Mouse (Mus musculus): Measurements from ENCODE around the gene Capns1. TPM values are rescaled to one million over a fixed set of nuclear protein-coding genes. Genes with fewer than 3 reads are reported as not detected.

Capns1 gene
- polyA plus RNA-seq, 1 experiment from 2014 or later, result 64.1 TPM

DNA sequence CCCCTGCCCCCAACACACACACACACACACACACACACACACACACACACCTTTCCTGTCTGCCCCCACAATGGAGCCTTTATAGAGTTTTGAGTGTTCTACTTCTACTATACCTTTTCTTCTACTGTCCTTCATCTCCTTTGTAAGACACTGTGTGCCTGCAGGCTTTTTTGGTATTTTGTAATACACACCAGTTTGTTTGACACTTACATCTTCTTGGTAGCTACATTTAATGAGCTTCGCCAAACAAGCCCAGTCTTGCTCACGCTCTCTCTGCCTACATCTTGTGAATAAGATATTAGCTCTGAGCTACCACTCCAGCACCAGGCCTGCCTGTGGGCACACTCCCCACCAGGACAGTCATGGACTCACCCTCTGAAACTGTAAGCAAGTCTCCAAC, 33.9 kb downstream of the Capns1 start:
- ATAC-seq, result no peak
- 98% methylated on average over 2 of the region's 2 CpGs for WGBS

DNA sequence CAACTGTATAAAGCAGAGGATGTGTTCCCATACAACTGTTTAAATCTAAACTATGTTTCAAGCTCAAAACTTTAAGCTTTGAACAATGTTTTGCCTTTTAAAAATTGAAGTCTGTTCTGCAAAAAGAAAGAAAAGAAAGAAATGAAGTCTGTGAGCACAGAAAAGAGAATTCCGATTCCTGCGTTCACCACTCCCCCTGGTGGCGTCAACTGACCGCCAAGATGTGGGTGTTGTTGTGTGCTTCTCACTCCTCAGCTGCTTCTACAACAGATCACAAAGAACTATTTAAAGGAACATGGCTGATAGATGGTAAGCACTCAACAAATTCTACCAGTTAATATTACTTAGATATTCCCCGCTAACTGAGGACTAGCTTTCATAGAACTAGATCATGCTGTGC, 35.5 kb downstream of the Capns1 start:
- 97% methylated on average over 5 of the region's 5 CpGs for WGBS
- Histone ChIP-seq H3K4me1 (replicated peaks) (peaks cover 3% of the 10 kb centered on the region), H3K9ac (replicated peaks) (no peak overlapping the region), H3K27me3 (no peaks in the 10 kb centered on the region), H3K36me3 (peaks cover 90% of the 10 kb centered on the region), H3K9me3 (peaks cover 78% of the 10 kb centered on the region), H3K27ac (no peak overlapping the region), H3K4me2 (replicated peaks) (no peak overlapping the region), H3K4me3 (replicated peaks) (no peak overlapping the region)
- ATAC-seq, result no peak

More for the DNA sequence above, 33.9 kb downstream of the Capns1 start:
- H3K27me3 ChIP-seq, result no peaks in the 10 kb centered on the region
- H3K9me3 ChIP-seq, result peaks cover 64% of the 10 kb centered on the region
- peaks cover 8% of the 10 kb centered on the region for H3K4me1 ChIP-seq (replicated peaks)
- no peak overlapping the region for H3K9ac ChIP-seq (replicated peaks)
- no peak overlapping the region for H3K4me2 ChIP-seq (replicated peaks)
- H3K36me3 ChIP-seq, result peaks cover 74% of the 10 kb centered on the region
- H3K27ac ChIP-seq, result no peak overlapping the region
- H3K4me3 ChIP-seq (replicated peaks), result no peak overlapping the region

DNA sequence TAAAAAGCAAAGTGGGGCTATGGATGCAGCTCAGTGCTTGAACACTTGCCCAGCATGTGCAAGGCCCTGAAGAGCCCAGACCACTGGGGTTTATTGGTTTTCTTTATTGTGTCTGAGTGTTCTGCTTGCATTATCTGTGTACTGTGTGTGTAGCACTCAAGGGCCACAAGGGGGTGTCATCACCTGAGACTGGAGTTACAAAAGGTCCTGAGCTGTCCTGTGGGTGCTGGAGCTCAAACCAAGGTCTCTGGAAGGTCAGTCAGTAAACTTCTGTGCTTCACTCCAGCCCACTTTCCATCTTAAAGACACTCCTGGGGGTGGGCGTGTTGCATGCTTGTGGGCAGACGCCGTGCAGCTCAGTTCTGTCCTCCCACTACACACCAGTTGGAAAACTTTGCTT, 43.1 kb downstream of the Capns1 start:
- no peaks in the 10 kb centered on the region for H3K4me1 ChIP-seq (replicated peaks)
- no peak overlapping the region for H3K9ac ChIP-seq (replicated peaks)
- H3K4me2 ChIP-seq (replicated peaks), result no peak overlapping the region
- H3K9me3 ChIP-seq, result peaks cover 79% of the 10 kb centered on the region
- no peak for ATAC-seq
- peaks cover 75% of the 10 kb centered on the region for H3K36me3 ChIP-seq
- WGBS, result 98% methylated on average over 3 of the region's 3 CpGs
- no peak overlapping the region for H3K4me3 ChIP-seq (replicated peaks)
- H3K27ac ChIP-seq, result no peak overlapping the region
- no peaks in the 10 kb centered on the region for H3K27me3 ChIP-seq

DNA sequence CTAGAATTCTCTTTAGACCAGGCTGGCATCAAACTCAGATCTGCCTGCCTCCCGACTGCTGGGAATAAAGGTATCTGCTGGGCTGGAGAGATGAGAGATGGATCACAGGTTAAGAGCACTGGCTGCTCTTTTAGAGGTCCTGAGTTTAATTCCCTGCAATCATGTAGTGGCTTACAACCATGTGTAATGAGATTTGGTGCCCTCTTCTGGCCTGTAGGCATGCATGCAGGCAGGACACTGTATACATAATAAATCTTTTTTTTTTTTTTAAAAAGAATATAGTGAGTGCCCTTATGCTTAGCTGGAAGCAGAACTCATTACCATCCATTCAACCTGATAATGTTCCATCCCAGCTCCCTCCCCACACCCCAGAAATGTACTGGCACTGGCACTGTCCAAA, 44.6 kb downstream of the Capns1 start:
- Histone ChIP-seq H3K27me3 (no peaks in the 10 kb centered on the region), H3K9me3 (peaks cover 81% of the 10 kb centered on the region), H3K27ac (no peak overlapping the region), H3K36me3 (peaks cover 73% of the 10 kb centered on the region), H3K9ac (replicated peaks) (no peak overlapping the region), H3K4me1 (replicated peaks) (no peaks in the 10 kb centered on the region), H3K4me3 (replicated peaks) (no peak overlapping the region), H3K4me2 (replicated peaks) (no peak overlapping the region)
- 100% methylated on average over 1 of the region's 1 CpGs for WGBS
- ATAC-seq, result no peak

DNA sequence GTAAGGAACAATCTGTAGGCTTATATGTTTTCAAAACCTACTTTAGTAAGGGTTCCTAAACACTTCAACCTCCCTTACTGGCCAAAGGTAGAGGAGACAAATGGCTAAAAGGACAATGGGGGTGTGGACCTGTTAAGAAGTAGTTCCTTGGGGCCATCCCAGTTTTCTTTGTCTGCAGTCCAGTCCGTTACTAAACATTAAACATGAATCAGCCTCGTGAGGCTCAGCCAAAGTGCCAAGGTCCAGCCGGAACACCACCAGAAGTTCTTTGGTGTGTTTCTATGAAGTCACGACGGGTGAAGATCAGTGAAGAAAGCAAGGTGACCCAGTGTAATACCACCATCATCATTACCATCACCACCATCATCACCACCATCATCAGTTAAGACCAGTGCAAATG, 51.6 kb downstream of the Capns1 start:
- no peak for ATAC-seq
- H3K9ac ChIP-seq (replicated peaks), result no peak overlapping the region
- no peak overlapping the region for H3K4me3 ChIP-seq (replicated peaks)
- H3K27me3 ChIP-seq, result no peaks in the 10 kb centered on the region
- H3K27ac ChIP-seq, result no peak overlapping the region
- H3K9me3 ChIP-seq, result peaks cover 42% of the 10 kb centered on the region
- peaks cover 44% of the 10 kb centered on the region for H3K36me3 ChIP-seq
- H3K4me2 ChIP-seq (replicated peaks), result no peak overlapping the region
- 93% methylated on average over 5 of the region's 5 CpGs for WGBS
- peaks cover 6% of the 10 kb centered on the region; the same call in 1 of the 2 replicates for H3K4me1 ChIP-seq (replicated peaks)

DNA sequence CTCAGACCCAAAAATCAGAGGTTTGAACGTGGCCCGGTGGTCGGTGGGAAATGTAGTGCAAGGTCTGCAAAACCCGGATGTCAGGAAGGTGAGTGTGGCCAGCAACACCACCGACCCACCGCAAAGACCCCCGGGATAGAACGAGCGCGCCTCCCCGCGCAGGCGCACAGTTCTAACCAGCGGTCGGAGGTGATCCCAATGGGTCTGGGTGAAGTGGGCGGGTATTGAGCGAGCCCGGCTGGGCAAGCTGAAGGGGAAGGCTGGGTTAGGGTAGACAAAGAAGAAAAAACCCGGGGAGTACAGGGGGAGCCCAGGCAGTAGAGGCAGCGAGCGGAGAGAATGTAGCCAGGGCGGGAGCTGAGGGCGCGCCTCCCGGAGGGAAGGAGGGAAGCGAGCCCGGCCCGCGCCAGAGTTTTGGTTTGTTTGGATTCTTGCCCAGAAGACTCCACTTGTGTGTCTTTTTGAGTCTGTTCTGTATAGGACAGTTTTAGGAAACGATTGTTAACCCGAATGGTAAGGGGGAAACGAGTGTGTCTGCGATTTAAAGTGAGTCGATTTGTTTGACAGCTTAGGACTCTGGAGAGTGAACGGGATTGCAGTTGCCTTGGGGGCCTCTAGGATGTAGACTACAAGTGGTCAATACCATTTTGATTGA, 54.9 kb downstream of the Capns1 start:
- peaks cover 6% of the 10 kb centered on the region; the same call in 1 of the 2 replicates for H3K4me1 ChIP-seq (replicated peaks)
- ATAC-seq, result peak; percentile 98
- 2% methylated on average over 35 of the region's 35 CpGs for WGBS
- H3K36me3 ChIP-seq, result peaks cover 40% of the 10 kb centered on the region
- H3K9ac ChIP-seq (replicated peaks), result peak overlapping the region; percentile 70
- no peaks in the 10 kb centered on the region for H3K27me3 ChIP-seq
- peak overlapping the region; percentile 57 for H3K4me3 ChIP-seq (replicated peaks)
- H3K27ac ChIP-seq, result peak overlapping the region; percentile 82
- peaks cover 14% of the 10 kb centered on the region for H3K9me3 ChIP-seq
- H3K4me2 ChIP-seq (replicated peaks), result peak overlapping the region; percentile 65

DNA sequence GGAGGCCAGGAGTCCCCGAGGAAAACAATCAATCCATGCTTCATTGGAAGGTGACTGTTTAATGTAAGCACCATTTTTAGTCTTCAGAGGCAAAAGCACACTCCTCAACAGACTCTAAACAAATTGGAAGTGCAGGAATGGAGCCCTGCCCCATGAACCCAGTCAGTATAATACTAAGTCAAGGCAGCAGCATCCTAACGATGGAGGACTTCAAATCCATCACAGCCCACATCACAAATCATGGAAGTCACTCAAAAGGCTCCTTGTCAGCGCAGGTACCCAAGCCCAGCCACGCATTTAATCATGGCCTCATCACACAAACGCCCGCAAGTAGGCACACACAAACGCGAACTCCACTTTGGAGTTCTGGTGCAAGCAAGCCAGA, 55.4 kb downstream of the Capns1 start:
- ATAC-seq, result no peak
- peaks cover 42% of the 10 kb centered on the region for H3K36me3 ChIP-seq

More for the DNA sequence above, 55.4 kb downstream of the Capns1 start:
- Histone ChIP-seq H3K9me3 (peaks cover 9% of the 10 kb centered on the region), H3K4me2 (replicated peaks) (peak overlapping the region; percentile 65), H3K27me3 (no peaks in the 10 kb centered on the region), H3K4me3 (replicated peaks) (peak overlapping the region; percentile 57), H3K9ac (replicated peaks) (peak overlapping the region; percentile 70), H3K27ac (peak overlapping the region; percentile 82), H3K4me1 (replicated peaks) (peaks cover 6% of the 10 kb centered on the region; the same call in 1 of the 2 replicates)
- 15% methylated on average over 8 of the region's 8 CpGs for WGBS

Other genes with a start within 250 kb of the Capns1 start
- gene Zfp74, start 244.7 kb downstream of the Capns1 start, polyA plus RNA-seq (2015; fragmentation: Nextera tagmentation; extraction: Ambion mirVana), result 19.9 and 20.5 TPM in 2 replicates
- gene Zfp568, start 214.9 kb downstream of the Capns1 start, polyA plus RNA-seq (2015; fragmentation: Nextera tagmentation; extraction: Ambion mirVana), result 6.8 and 7.7 TPM in 2 replicates
- 10.4 and 12.5 TPM in 2 replicates for gene Zfp14, start 147.4 kb downstream of the Capns1 start, polyA plus RNA-seq (2015; fragmentation: Nextera tagmentation; extraction: Ambion mirVana)
- gene Zfp82, start 125.9 kb downstream of the Capns1 start, polyA plus RNA-seq (2015; fragmentation: Nextera tagmentation; extraction: Ambion mirVana), result 11.7 and 13.8 TPM in 2 replicates
- gene Gm26920, start 108.4 kb downstream of the Capns1 start, polyA plus RNA-seq (2015; fragmentation: Nextera tagmentation; extraction: Ambion mirVana), result 1.1 and 4.4 TPM in 2 replicates
- gene Zfp566, start 108.3 kb downstream of the Capns1 start, polyA plus RNA-seq (2015; fragmentation: Nextera tagmentation; extraction: Ambion mirVana), result 19.3 and 20.4 TPM in 2 replicates
- 112 and 115 TPM in 2 replicates for gene Zfp260, start 104.0 kb downstream of the Capns1 start, polyA plus RNA-seq (2015; fragmentation: Nextera tagmentation; extraction: Ambion mirVana)
- gene Zfp382, start 76.9 kb downstream of the Capns1 start, polyA plus RNA-seq (2015; fragmentation: Nextera tagmentation; extraction: Ambion mirVana), result 16.1 and 19.4 TPM in 2 replicates
- 18.9 and 22.8 TPM in 2 replicates for gene Zfp146, start 29.1 kb downstream of the Capns1 start, polyA plus RNA-seq (2015; fragmentation: Nextera tagmentation; extraction: Ambion mirVana)
- gene Cox7a1, start 14.7 kb downstream of the Capns1 start, polyA plus RNA-seq (2015; fragmentation: Nextera tagmentation; extraction: Ambion mirVana), result 3.0 and 4.4 TPM in 2 replicates
- 181 and 186 TPM in 2 replicates for gene Polr2i, start 33.1 kb upstream of the Capns1 start, polyA plus RNA-seq (2015; fragmentation: Nextera tagmentation; extraction: Ambion mirVana)
- 359 and 362 TPM in 2 replicates for gene Tbcb, start 33.5 kb upstream of the Capns1 start, polyA plus RNA-seq (2015; fragmentation: Nextera tagmentation; extraction: Ambion mirVana)
- gene Ovol3, start 36.9 kb upstream of the Capns1 start, polyA plus RNA-seq (2015; fragmentation: Nextera tagmentation; extraction: Ambion mirVana), result not detected in 2 replicates
- gene Thap8, start 81.3 kb upstream of the Capns1 start, polyA plus RNA-seq (2015; fragmentation: Nextera tagmentation; extraction: Ambion mirVana), result 0.68 and 0.79 TPM in 2 replicates
- gene Wdr62, start 81.6 kb upstream of the Capns1 start, polyA plus RNA-seq (2015; fragmentation: Nextera tagmentation; extraction: Ambion mirVana), result 5.9 and 6.4 TPM in 2 replicates
- gene Clip3, start 92.9 kb upstream of the Capns1 start, polyA plus RNA-seq (2015; fragmentation: Nextera tagmentation; extraction: Ambion mirVana), result 92.0 and 99.2 TPM in 2 replicates
- 128 and 132 TPM in 2 replicates for gene Alkbh6, start 109.9 kb upstream of the Capns1 start, polyA plus RNA-seq (2015; fragmentation: Nextera tagmentation; extraction: Ambion mirVana)
- 10.8 and 11.7 TPM in 2 replicates for gene Syne4, start 116.0 kb upstream of the Capns1 start, polyA plus RNA-seq (2015; fragmentation: Nextera tagmentation; extraction: Ambion mirVana)
- gene E130208F15Rik, start 122.9 kb upstream of the Capns1 start, polyA plus RNA-seq (2015; fragmentation: Nextera tagmentation; extraction: Ambion mirVana), result not detected in 2 replicates
- 21.2 and 23.6 TPM in 2 replicates for gene Sdhaf1, start 125.1 kb upstream of the Capns1 start, polyA plus RNA-seq (2015; fragmentation: Nextera tagmentation; extraction: Ambion mirVana)
- gene Lrfn3, start 164.0 kb upstream of the Capns1 start, polyA plus RNA-seq (2015; fragmentation: Nextera tagmentation; extraction: Ambion mirVana), result 11.4 and 13.0 TPM in 2 replicates
- 21.0 and 23.8 TPM in 2 replicates for gene Tyrobp, start 214.9 kb upstream of the Capns1 start, polyA plus RNA-seq (2015; fragmentation: Nextera tagmentation; extraction: Ambion mirVana)
- 0.54 TPM in 1 of 2 replicates, not detected in the other for gene Hcst, start 221.0 kb upstream of the Capns1 start, polyA plus RNA-seq (2015; fragmentation: Nextera tagmentation; extraction: Ambion mirVana)
- gene Nfkbid, start 222.9 kb upstream of the Capns1 start, polyA plus RNA-seq (2015; fragmentation: Nextera tagmentation; extraction: Ambion mirVana), result 1.2 and 1.3 TPM in 2 replicates
- gene Aplp1, start 246.7 kb upstream of the Capns1 start, polyA plus RNA-seq (2015; fragmentation: Nextera tagmentation; extraction: Ambion mirVana), result 521 and 559 TPM in 2 replicates